Mouse (Mus musculus) ZHBTc4 (cell line): ENCODE measurements around the gene Oxsm.

ENCODE experiments used
- DNase-seq: peaks from one replicate; pipeline ENCODE4 v3.0.0-alpha.2; 2011; ENCODE audit warnings: low read depth, low spot score

Oxsm gene

GRCm38 (mm10) chr14:16249171-16249874 is at the start of gene Oxsm, which contains the start of gene Ngly1:
Oxsm (minus strand) TSS chr14:16249808.
Ngly1 (plus strand) TSS chr14:16249280.
- DNase-seq: peak; percentile 83

DNA sequence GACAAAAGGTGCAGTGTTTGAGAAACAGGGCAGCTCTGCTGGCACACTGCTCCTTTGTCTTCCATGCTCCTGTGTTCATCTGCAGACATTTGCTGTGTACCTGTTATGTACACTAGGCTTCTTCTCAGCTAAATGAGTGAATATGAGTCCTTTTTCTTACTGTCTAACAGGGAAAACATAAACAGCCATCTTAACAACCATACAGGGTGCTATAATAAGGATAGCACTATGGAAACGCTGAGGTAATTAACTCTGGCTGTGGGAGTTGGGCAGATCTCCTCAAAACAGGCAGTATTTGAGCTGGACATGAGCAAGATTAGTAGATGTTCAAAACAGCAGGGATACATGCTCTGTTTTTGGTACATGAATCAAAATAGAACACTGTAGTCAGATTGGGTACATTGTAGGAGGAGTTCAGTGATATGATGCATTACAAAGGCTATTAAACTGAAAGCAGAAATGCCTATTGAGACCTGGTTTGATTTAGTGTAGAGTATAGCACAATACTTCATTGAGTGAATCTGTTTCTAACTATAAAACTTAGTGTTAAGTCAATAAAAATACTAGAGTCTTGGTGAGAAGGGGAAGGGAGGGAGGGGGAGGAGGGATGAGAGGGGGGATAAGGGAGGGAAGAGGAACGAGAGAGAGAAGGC is 47.3 kb upstream of the Oxsm start:
- DNase-seq: no peak

DNA sequence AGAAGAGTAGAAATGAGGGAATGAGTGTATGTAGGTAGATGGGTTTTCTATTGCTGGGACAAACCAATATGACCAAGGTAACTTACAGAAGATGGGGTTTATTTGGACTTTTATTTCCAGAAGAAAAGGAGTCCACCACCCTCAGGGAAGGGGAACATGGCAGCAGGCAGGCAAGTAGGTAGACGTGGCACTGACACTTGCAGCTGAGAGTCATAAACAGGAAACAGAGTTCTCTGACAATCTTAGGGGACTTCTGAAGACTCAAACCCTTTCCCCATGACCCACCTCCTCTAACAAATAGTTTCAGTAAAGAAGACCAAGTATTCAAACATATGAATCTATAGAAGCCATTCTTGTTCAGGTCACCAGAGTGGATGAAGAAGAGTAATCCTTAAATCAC is 44.3 kb upstream of the Oxsm start:
- no peak for DNase-seq

DNA sequence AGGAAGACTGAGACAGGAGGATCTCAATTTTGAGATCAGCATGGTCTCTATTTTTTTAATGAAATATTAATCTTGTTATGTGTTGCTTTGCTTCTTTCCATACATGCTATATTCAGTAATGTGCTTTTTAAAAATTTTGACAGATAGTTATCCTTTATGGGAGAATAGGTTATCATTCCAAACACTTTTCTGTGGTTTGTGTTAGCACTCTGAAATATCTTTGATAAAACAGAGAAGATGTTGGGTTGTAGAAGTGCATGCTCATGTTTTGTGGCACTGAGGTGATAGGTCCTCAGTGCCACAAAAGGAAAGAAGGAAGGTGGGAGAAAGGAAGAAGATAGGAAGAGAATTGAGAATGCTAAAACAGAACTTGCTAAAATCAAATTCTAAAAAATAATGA is 43.4 kb upstream of the Oxsm start:
- DNase-seq: no peak

GRCm38 (mm10) chr14:16292371-16292770 is 42.8 kb upstream of the Oxsm start:
- DNase-seq: no peak

- DNase-seq: peak; percentile 62
Observed at GRCm38 (mm10) chr14:16283966-16284365, 34.4 kb upstream of the Oxsm start.

DNA sequence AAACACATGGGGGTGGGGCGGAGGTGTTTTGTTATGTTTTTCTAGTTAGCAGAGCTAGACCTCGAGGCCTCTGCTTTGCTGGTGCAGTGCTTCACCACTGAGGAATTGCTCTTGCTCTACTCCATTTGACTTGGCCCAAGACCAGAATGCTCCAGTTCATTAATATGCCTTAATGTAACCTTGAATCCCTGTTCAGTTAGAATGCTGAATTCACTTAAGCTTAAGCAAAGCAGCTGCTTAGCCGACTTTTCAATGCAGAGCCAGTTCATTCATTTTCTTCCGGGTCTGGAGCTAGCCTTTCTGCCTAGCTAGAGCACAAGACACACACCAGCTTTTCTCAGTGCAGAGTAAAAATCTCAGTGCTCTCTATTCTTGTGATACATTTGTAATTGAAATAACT is 29.6 kb upstream of the Oxsm start:
- DNase-seq: no peak

- DNase-seq: no peak
Observed at GRCm38 (mm10) chr14:16273677-16274076, 24.1 kb upstream of the Oxsm start.

DNA sequence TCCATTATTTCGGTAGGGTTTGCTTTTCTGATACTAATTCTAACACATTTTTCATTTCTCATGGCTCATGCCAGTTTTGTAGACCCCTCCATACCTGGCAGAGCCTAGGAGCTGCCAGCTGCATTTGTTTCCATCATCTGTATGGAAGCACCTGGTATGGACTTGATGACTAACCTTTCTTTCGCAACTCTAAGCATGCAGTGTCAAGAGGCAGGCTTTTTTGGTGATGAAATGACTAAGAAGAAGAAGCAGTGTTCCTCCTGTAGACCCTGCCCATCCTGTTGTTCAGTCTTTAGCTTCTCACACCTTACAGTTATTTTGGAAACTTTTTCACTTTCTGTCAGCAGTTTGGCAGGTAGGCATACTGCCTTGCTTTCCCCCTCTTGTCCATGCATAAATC is 20.2 kb upstream of the Oxsm start:
- no peak for DNase-seq

GRCm38 (mm10) chr14:16267028-16267427 is 17.4 kb upstream of the Oxsm start:
- DNase-seq: no peak

GRCm38 (mm10) chr14:16261869-16262268 is 12.3 kb upstream of the Oxsm start:
- DNase-seq: no peak

- DNase-seq: no peak
Observed at GRCm38 (mm10) chr14:16260541-16260940, 10.9 kb upstream of the Oxsm start.

DNA sequence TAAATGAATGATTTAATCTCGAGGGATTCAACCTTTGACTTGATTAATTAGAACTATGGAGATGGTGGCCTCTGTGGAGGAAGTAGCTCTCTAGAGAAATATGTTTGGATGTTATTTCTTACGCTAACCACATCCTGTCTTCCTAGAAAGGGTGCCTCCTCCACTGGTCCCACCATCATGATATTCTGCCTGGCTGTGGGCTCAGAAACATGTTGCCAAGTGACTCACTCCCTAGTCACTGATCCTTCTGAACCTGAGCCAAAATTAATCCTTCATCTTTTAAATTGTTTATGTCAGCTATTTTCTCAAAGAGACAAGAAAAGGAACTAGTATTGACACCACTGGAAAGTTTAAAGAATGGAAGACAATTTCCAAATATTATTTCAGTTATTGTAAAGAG is 6.6 kb upstream of the Oxsm start:
- no peak for DNase-seq

DNA sequence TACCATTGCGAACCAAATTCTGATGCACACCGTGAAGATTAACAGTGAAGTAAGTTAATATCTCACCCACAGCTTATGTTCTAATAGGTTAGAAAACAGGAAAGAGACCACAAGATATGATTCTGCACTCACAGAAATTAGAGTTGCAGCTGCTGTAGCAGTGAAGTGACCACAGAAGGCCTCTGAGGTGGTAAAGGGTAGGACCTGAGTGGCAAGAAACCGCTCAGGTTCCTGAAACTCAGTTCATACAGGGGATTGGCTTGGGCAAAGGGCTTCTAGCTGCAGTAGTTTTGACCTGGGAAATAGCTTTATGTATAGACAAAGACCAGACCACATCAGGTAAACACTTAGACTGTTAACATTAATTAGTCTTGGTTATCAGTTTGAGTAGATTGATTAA is 6.1 kb upstream of the Oxsm start:
- DNase-seq: no peak

DNA sequence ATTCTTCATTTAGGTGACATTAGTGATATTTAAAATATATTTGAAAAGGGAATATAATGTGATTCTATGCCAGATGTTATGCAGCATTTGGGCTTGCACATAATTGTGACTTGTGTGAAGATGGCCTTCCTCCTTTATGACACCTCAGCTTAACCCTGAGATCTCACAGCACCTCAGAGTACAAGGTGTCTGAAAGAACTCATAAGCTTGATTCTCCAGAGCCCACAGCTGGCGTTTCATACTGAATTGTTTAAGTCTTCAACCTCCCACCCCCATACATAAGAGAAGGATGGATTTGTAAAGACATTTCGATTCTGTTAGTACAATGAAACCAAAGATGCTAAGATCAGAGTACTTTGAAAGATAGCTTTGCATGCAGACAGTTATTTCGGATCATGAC is 491 bp upstream of the Oxsm start:
- DNase-seq: no peak

DNA sequence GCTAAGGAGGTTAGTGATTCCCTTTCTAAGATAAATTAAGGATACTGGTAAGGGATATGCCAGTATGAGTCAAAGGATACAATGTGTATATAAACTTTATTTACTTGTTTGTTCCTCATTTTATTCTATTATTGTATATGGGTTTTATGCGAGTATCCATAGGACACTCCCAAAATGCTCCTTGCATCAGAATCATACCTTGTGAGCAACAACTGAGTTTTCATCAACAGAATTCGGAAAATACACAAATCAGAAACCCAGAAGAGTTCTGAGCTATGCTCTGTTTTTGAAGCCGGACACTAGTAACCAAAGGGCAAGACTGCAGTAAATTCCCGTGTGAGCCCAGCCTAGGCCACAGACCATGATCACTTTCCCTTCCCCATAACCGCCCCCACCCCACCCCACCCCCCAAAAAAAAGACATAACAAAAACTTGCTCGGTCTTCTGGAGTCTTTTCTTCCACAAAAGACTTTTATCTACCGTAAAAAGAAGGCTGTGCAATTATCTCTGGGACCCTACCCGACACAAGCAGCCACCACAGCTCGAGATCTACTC is 928 bp downstream of the Oxsm start:
- DNase-seq: no peak

- no peak for DNase-seq
Observed at GRCm38 (mm10) chr14:16248135-16248534, 1.5 kb downstream of the Oxsm start.

DNA sequence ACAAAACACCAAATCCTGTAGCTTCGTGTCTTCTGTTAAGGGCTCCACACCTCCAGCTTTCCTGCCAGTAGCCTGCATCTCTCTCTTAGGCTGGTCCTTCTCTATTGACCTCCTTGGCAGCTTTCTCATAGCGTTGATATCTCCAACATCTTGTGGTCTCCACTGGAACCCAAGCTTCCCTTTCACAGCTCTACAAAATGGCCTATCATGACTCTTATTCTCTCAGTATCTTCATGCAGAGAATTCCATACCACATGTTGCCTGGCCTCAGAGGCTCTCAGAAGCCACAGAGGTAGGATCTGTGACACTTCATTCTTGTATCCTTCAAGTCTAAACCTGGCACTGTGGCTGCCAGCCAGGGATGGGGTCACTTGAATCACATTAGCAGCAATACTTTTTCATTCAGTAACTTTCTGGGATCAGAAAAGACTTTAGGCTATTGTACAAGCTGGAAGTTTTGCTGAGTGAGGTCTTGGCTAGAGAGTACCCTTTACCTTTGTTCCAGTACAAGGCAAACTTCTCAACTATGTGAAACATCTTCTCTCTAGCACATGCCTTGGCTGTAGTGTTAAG is 3.2 kb downstream of the Oxsm start:
- DNase-seq: no peak

DNA sequence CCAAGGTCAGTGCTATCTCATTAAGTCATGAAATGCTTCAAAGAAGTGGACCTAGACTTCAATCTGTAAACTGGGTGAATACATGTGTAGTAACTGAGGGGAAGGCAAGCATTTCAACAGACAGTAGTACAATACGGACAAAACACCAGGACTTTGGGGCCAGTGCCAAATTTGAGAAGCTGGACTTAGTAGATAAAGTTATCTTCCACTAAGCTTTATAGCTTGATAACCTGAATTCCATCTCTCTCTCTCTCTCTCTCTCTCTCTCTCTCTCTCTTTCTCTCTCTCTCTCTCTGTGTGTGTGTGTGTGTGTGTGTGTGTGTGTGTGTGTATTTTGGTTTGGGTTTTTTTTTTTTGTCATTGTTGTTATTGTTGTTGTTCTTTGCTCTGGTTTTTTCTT is 4.5 kb downstream of the Oxsm start:
- no peak for DNase-seq

DNA sequence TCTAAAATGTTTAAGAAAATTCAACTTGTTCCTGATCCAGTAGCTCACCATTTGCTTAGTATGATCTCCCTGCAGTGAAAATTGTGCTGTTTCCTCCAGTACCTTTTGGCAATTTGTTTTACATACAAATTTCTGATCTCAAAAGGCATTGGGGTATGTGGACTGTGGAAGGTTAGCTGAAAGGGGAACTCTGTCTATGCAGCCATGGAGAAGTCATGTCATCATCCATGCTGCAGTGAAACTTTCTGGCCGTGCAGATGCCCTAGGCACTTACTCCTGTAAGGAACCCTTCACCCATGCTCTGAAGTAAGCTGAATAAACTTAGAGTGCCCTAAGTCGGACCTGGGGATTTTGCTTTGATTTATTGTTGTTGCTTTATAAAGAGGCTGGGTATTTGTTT is 5.2 kb downstream of the Oxsm start:
- no peak for DNase-seq

DNA sequence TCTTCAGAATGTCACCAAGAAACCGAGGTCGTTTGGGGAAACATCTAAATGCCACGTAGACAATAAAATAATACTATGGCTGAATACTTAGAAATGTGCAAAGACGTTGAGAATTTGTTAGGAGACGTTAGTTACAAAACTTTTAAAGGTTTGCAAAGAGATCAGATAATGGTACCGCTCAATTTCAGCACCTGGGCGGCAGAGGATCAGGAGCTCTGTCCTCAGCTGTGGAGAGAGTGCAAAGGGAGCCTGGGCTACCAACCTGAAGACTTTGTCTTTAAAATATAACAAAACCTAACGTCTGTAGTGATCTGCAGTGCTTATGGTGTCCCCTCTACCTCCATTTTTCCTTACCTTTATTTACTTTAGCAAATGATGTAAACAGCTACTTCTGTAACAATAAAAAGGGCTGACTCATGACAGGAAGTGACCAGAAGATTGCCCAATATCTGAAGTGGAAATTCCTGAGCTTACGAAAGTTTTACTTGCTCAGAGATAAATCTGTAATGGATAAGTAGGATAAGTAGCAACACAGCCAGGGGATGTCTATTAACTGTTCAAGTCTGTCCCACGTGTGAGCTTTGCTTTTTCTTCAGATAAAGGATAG is 5.9 kb downstream of the Oxsm start:
- DNase-seq: peak; percentile 24

- DNase-seq: peak; percentile 93
Observed at GRCm38 (mm10) chr14:16242947-16243602, 6.5 kb downstream of the Oxsm start.
